In the genomic region with DNA sequence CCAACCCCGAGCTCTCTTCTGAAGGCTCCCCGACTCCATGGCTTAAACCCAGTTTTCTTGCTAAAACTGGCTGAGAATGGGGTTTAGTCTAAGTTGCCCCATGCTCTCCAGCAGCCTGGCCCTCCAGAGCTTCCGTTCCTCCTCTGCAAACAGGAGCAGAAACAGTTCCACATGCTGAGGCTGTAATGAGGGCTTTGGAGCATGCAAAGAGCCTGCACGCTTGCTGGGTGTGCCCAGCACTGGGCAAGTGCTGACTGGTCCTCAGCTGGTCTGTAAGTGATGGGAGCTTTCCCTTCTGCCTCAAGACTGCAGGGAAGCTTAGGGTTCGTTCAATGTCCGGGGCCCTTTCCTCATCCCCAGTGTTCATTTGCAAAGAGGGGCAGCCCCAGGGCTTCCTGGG, we compare ENCODE assay signal across 22 mouse cellular contexts. TPM values are rescaled to one million over a fixed set of nuclear protein-coding genes. Genes with fewer than 3 reads are reported as not detected.
DNase-seq lines count a peak whose midpoint lies in the region; ATAC-seq and TF ChIP-seq lines count a peak whose summit lies in the region.
"Had no signal": no experiment of that assay in that cellular context is flagged by ENCODE, and none has a peak within 500 bp of the region (broad histone marks: within the 10 kb centered on the region; RNA-seq: fewer than 3 reads in every experiment).

No protein-coding gene starts in this region.

- H3K9me3 ChIP-seq in lung, embryonic 14.5 days (ENCODE audit: low read depth, low read length) = no peaks in the 10 kb centered on the region
- no peaks in the 10 kb centered on the region for H3K9me3 ChIP-seq in limb, embryonic 15.5 days
- H3K9me3 ChIP-seq: limb, embryonic 13.5 days; lung, embryonic 15.5 days had no signal

- DNase-seq in lung, embryonic 14.5 days = no peak
- DNase-seq in lung, postnatal 14 days = no peak
- DNase-seq in urinary bladder, postnatal 14 days (ENCODE audit: low spot score) = peak; percentile 64
- no peak for DNase-seq in urinary bladder, postnatal 4 days (ENCODE audit: low spot score in 2 of 2)
- no peak for DNase-seq in thymus, postnatal 10 days (ENCODE audit: low spot score in 2 of 2)
- no peak for DNase-seq in thymus, adult 18-20 months
- DNase-seq: adrenal gland, adult 8-10 months; cerebellum, adult 2 months; gastrocnemius, postnatal 25 days; heart, postnatal 36 days; kidney, adult 9 months; kidney, postnatal 25 days; lung, postnatal 4 days; thymus, postnatal 14 days had no signal

- H3K4me1 ChIP-seq in lung, embryonic 14.5 days (ENCODE audit: insufficient read depth) = no peaks in the 10 kb centered on the region; the same call in 1 of the 2 replicates
- H3K4me1 ChIP-seq in limb, embryonic 15.5 days = peaks cover 32% of the 10 kb centered on the region

- no peak overlapping the region for H3K9ac ChIP-seq in lung, embryonic 14.5 days
- no peak overlapping the region for H3K9ac ChIP-seq in limb, embryonic 15.5 days
- H3K9ac ChIP-seq: limb, embryonic 13.5 days; liver, embryonic 14.5 days; lung, embryonic 15.5 days had no signal

- H3K27me3 ChIP-seq in lung, embryonic 14.5 days (ENCODE audit: insufficient read depth, low read length) = no peaks in the 10 kb centered on the region
- no peaks in the 10 kb centered on the region for H3K27me3 ChIP-seq in limb, embryonic 15.5 days
- H3K27me3 ChIP-seq: limb, embryonic 13.5 days; lung, embryonic 15.5 days had no signal

- 0 out of 2 replicates have a peak overlapping the region, but pooled peaks have one; percentile 4 for H3K27ac ChIP-seq in lung, embryonic 14.5 days (ENCODE audit: low read depth)
- H3K27ac ChIP-seq in limb, embryonic 15.5 days = 0 out of 2 replicates have a peak overlapping the region, but pooled peaks have one; percentile 9
- H3K27ac ChIP-seq: limb, embryonic 13.5 days; liver, embryonic 14.5 days; lung, embryonic 15.5 days had no signal

- no peak overlapping the region for H3K4me3 ChIP-seq in lung, embryonic 14.5 days (ENCODE audit: low read depth, low read length)
- no peak overlapping the region for H3K4me3 ChIP-seq in limb, embryonic 15.5 days
- H3K4me3 ChIP-seq: layer of hippocampus, adult 2 months; limb, embryonic 13.5 days; lung, embryonic 15.5 days had no signal

- H3K36me3 ChIP-seq in lung, embryonic 14.5 days (ENCODE audit: insufficient read depth) = 0 out of 2 replicates have a peak, but pooled peaks cover 3% of the 10 kb centered on the region
- H3K36me3 ChIP-seq in limb, embryonic 15.5 days = peaks cover 8% of the 10 kb centered on the region; the same call in 1 of the 2 replicates
- H3K36me3 ChIP-seq: lung, embryonic 15.5 days had no signal

- H3K4me2 ChIP-seq in lung, embryonic 14.5 days = no peak overlapping the region
- H3K4me2 ChIP-seq in limb, embryonic 15.5 days = no peak overlapping the region
- H3K4me2 ChIP-seq: limb, embryonic 13.5 days; lung, embryonic 15.5 days had no signal

- no peak for TF ChIP-seq CTCF in lung, embryonic 14.5 days (IDR thresholded peaks at IDR 0.05; ENCODE audit: low read depth)

- 69% methylated on average over 6 of the region's 6 CpGs for WGBS in lung, embryonic 14.5 days
- 71% methylated on average over 6 of the region's 6 CpGs for WGBS in limb, embryonic 15.5 days

- ATAC-seq in lung, embryonic 14.5 days (ENCODE audit: insufficient read depth) = no peak
- ATAC-seq in limb, embryonic 15.5 days (ENCODE audit: insufficient number of reproducible peaks, low FRiP score, low TSS enrichment, low read depth) = no peak
- ATAC-seq: activated CD4-positive, CD25-positive, alpha-beta regulatory T cell, adult 4 months; hindbrain, embryonic 16.5 days; intestine, embryonic 16.5 days had no signal

RNA-seq across cellular contexts. Expression of a gene that starts 24.1 kb away (rescaled TPM):
- 201 and 204 TPM in 2 replicates for polyA plus RNA-seq in lung, embryonic 14.5 days (2014; fragmentation: Nextera tagmentation; extraction: Ambion mirVana)
- polyA plus RNA-seq in limb, embryonic 15.5 days (2015; fragmentation: Nextera tagmentation; extraction: Ambion mirVana) = 55.1 and 65.4 TPM in 2 replicates

RNA-seq across cellular contexts. Expression of a gene that starts 38.0 kb away (rescaled TPM):
- polyA plus RNA-seq in lung, embryonic 14.5 days (2014; fragmentation: Nextera tagmentation; extraction: Ambion mirVana) = 9.7 and 10.3 TPM in 2 replicates
- 11.5 and 11.7 TPM in 2 replicates for polyA plus RNA-seq in limb, embryonic 15.5 days (2015; fragmentation: Nextera tagmentation; extraction: Ambion mirVana)

RNA-seq across cellular contexts. Expression of a gene that starts 45.8 kb away (rescaled TPM):
- polyA plus RNA-seq in lung, embryonic 14.5 days (2014; fragmentation: Nextera tagmentation; extraction: Ambion mirVana) = 11.5 and 11.8 TPM in 2 replicates
- polyA plus RNA-seq in limb, embryonic 15.5 days (2015; fragmentation: Nextera tagmentation; extraction: Ambion mirVana) = 13.0 and 13.5 TPM in 2 replicates
